Mouse (Mus musculus) inflammation-experienced regulatory T-cells, adult 6 months (primary cell): ENCODE measurements around the gene Gfra1. TPM values are rescaled to one million over a fixed set of nuclear protein-coding genes. Genes with fewer than 3 reads are reported as not detected.

Source experiments
- ATAC-seq: one replicate; pipeline ENCODE4 v1.8.0; 2017
- polyA plus RNA-seq, 3 experiments: library from polyadenylated mRNA; unstranded; fragments of 100-300 nt; shearing (Covaris generic); gene quantifications; one replicate each; pipeline ENCODE4 v1.2.1; 2017

Gfra1 gene
- polyA plus RNA-seq, result 1 to 10 TPM in 1 of 3 experiments, under 1 TPM in 2; 0.15 to 1.8 (median 0.63) TPM

GRCm38 (mm10) chr19:58455496-58456061 is at the start of gene Gfra1:
Gfra1 (minus strand) TSS chr19:58455909.
- no peak for ATAC-seq

DNA sequence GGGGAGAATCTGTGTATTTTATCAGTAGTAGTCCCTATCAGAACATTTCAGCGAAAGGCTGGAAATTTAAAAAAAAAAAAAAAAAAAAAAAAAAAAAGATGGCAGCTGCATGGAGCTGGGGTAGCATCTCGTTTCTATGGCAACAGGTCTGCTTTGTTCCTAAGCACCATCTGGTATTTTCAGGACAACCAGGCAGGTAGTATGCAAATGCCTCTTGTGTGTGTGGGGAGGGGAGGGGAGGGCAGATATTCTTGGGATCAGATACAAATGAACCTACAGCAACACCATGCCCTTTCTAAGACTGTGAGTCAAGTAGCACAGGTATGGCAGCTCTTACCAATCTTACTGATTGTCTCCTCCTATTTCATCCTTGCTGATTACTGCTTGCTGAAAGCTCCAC is 44.3 kb upstream of the Gfra1 start:
- ATAC-seq, result no peak

- no peak for ATAC-seq
Observed at GRCm38 (mm10) chr19:58499420-58499966, 43.8 kb upstream of the Gfra1 start.

DNA sequence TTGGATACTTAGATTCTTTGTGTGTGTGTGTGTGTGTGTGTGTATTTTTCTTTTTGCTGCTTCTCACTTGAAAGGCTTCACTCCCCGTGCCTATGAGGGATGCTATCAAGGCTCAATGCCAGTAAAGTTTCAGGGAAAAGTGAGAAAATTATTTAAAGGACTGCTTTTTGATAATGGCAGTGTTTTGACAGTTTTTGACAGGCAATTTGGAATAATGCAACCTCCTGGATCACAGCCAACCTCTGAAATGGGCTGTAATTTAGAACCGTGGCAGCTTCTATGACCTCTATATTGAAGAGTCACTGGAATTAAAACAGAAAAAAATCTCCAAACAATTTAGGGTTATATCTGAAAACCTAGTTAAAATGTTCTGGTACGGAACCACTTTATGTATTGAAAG is 41.4 kb upstream of the Gfra1 start:
- ATAC-seq, result no peak

DNA sequence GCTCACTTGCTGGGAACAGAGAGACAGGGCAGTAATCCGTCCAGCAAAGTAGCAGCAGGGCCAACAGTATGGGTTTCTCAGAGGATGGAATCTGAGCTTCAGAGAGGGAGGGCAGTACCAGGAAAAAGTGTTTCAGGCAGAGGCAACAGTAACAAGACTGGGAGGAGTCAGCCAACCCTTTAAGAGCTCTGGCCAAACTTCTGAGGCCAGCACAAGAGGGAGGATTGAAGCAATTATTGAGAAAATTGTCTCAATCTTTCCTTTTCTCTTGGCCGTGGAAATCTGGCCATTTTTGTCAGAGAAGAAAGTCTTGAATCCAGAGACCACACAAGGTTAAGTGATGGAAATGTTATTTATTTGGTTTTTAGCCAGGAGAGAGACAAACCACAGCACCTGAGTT is 31.0 kb upstream of the Gfra1 start:
- no peak for ATAC-seq

- no peak for ATAC-seq
Observed at GRCm38 (mm10) chr19:58482373-58482977, 26.8 kb upstream of the Gfra1 start.

DNA sequence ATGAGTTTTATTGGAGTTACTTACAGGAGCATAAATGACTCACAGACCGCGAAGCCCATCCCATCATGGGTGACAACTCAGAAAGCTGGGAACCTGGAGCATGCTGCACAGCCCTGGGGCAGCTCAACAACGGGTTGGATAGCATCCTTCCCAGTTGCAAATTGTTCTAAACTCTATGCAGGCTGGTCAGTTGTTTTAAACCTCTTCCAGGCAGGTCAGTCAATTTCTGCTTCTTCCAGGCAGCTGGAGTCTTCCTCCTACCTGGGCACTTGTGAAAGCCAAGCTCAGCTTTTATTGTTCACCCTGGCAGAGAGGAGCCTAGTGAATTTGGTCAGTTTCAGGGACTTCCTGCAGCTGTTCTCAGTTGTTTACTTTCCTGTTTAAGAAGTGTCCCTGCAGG is 18.5 kb upstream of the Gfra1 start:
- ATAC-seq, result no peak

DNA sequence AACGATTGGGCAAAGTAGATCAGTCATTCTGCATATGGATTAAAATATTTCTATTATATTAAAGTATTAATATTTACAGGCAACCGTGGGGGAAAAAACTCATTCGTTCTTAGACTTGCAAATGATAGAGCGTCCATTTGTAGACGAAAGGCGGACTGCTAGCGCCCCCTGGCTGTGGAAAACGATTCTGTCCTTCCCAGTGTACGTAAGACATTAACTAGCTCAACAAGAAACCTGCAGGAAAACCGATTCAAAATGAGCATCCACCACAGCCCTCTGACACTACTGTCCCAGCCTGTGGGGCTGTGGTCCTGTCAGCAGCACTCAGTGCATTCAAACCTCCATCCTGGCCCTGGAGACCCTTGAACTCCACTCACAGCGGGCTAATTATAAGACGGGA is 13.7 kb upstream of the Gfra1 start:
- no peak for ATAC-seq

DNA sequence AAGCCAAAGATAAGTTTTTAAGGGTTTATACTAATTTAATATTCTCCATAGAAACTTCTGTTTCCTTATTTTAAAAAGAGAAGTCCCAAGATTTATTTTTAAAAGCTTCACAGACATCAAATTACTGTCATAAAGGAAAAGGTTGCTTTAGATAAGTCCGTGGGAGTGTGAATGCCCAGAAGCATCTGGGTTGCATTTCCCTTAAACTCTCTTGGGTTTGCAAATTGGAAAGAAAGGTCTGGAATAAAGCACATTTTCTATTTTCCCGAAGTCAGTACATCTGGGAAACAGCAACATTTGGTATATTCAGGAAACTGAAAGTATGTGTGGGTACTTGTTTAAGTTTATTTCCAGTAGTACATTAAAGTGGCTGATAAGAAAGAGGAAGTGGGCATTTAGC is 12.6 kb upstream of the Gfra1 start:
- ATAC-seq, result no peak

DNA sequence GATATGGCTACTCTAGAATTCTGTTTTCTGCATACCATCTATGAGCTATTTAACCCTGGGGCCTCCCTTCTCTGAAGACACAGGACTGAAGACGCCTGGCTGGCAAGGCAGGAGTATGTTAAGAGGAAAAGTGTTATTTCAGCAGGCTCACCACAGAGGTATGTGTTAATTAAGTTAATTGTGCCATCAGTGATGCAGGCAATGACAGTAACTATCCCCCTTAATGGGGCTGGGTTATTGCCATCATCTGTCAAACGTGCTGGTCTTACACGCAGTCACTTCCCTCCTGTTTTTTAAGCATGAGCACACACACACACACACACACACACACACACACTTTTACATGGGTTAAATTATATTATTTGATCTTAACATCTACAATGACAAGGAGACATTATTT is 8.0 kb upstream of the Gfra1 start:
- no peak for ATAC-seq

DNA sequence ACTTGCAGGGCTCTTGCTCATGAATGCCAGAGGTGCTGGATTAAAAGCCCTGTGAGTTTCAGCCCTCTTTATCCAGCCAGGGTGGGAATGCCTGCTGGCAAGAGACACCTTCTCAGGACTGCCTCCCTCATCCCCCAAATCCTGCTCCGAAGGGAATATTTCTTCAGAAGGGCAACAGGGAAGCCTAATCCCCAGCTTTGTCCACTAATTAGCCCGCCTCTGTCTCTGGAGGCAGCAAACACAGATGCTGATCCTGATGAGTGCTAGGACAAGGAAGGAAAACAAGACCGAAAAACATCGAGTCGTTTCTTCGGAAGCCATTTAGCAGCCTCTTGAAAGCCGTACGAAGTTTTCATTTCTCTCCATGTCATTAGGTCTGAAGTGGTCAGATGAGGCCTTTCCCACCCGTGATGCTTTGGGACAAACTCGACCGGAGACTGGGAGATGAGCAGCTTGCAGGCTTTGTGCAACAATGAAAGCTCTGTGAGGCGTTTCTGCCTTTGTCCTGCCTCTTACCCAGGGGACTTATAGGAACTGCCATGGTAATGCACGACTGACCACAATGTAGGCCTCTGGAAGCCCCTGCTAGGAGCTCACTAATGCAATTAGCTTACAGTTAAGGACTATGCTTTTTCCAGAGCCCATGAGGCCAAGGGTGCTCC is 4.8 kb upstream of the Gfra1 start:
- ATAC-seq, result no peak

- no peak for ATAC-seq
Observed at GRCm38 (mm10) chr19:58456491-58457061, 867 bp upstream of the Gfra1 start.

- no peak for ATAC-seq
Observed at GRCm38 (mm10) chr19:58455061-58455495, 631 bp downstream of the Gfra1 start.

- ATAC-seq, result no peak
Observed at GRCm38 (mm10) chr19:58454261-58455060, 1.2 kb downstream of the Gfra1 start.

GRCm38 (mm10) chr19:58453581-58453980 is 2.1 kb downstream of the Gfra1 start:
- ATAC-seq, result no peak

- no peak for ATAC-seq
Observed at GRCm38 (mm10) chr19:58452941-58453551, 2.7 kb downstream of the Gfra1 start.

GRCm38 (mm10) chr19:58452178-58452819 is 3.4 kb downstream of the Gfra1 start:
- ATAC-seq, result no peak

- no peak for ATAC-seq
Observed at GRCm38 (mm10) chr19:58451323-58451722, 4.4 kb downstream of the Gfra1 start.

DNA sequence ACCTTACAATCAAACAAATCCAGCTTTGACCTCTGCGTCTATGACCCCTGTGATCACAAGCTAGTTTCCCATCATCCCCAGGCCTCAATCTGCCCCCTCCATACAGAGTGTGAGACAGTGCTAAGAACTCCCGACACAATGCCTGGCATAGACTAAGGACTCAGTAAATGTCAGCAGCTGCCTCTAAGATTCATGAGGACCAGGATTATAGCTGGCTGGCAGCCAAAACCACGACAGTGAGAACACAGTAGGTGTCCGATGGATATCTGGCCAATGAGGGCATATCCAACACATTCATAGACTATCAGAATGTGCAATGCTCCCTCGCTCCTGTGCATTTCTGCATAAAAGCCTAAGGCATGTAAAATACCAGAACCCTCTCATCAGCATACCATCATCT is 5.0 kb downstream of the Gfra1 start:
- no peak for ATAC-seq

- peak; percentile 82 for ATAC-seq
Observed at GRCm38 (mm10) chr19:58442785-58443732, 12.7 kb downstream of the Gfra1 start.

GRCm38 (mm10) chr19:58441785-58442184 is 13.9 kb downstream of the Gfra1 start:
- ATAC-seq, result no peak
